Mouse (Mus musculus): ENCODE measurements around the gene Nin. TPM values are rescaled to one million over a fixed set of nuclear protein-coding genes. Genes with fewer than 3 reads are reported as not detected.

The Nin gene
- polyA plus RNA-seq, 1 experiment from 2014 or later = 12.0 TPM

DNA sequence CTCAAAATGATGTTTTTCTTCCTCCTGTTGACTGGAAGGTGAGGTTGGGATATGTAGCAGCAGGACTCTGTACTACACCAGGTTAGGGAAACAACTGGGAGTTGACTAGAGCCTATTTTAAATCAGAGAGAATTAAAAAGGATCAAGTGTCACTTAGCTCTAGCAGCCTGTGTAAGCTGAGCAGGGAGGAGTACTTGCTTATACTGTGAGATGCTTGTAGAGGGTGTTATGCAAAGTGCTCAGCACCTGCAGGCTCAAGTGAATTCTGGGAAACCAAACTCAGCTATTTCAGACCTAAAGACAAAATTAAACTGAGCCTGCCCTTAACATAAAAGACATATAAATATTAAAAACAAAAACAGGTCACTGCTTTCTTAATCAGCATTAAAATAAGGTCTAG, 139.9 kb downstream of the Nin start:
- ATAC-seq (ENCODE audit: insufficient number of reproducible peaks, insufficient read depth, low FRiP score, low TSS enrichment, low read depth) = no peak
- H3K4me1 ChIP-seq (replicated peaks) = peaks cover 8% of the 10 kb centered on the region
- H3K4me3 ChIP-seq (replicated peaks) = no peak overlapping the region
- H3K36me3 ChIP-seq = peaks cover 70% of the 10 kb centered on the region
- H3K4me2 ChIP-seq = no peak overlapping the region
- no peak overlapping the region for H3K27ac ChIP-seq
- no peaks in the 10 kb centered on the region for H3K9me3 ChIP-seq
- no peak overlapping the region for H3K9ac ChIP-seq (replicated peaks)
- H3K27me3 ChIP-seq = no peaks in the 10 kb centered on the region

- no peak for ATAC-seq (ENCODE audit: insufficient number of reproducible peaks, insufficient read depth, low FRiP score, low TSS enrichment, low read depth)
- no peak overlapping the region for H3K4me3 ChIP-seq (replicated peaks)
- H3K9me3 ChIP-seq = no peaks in the 10 kb centered on the region
- WGBS = 72% methylated on average over 5 of the region's 5 CpGs
- H3K27ac ChIP-seq = no peak overlapping the region
- no peaks in the 10 kb centered on the region for H3K27me3 ChIP-seq
- no peak overlapping the region for H3K4me2 ChIP-seq
- no peak overlapping the region for H3K9ac ChIP-seq (replicated peaks)
- H3K4me1 ChIP-seq (replicated peaks) = no peaks in the 10 kb centered on the region
- H3K36me3 ChIP-seq = peaks cover 88% of the 10 kb centered on the region
These were observed 145.4 kb downstream of the Nin start for GRCm38 (mm10) chr12:69968154-69968553.

- H3K9me3 ChIP-seq = no peaks in the 10 kb centered on the region
- H3K36me3 ChIP-seq = peaks cover 88% of the 10 kb centered on the region
- H3K27ac ChIP-seq = no peak overlapping the region
- H3K4me1 ChIP-seq (replicated peaks) = no peaks in the 10 kb centered on the region
- no peak overlapping the region for H3K9ac ChIP-seq (replicated peaks)
- no peak for ATAC-seq (ENCODE audit: insufficient number of reproducible peaks, insufficient read depth, low FRiP score, low TSS enrichment, low read depth)
- 88% methylated on average over 6 of the region's 6 CpGs for WGBS
- no peak overlapping the region for H3K4me2 ChIP-seq
- H3K4me3 ChIP-seq (replicated peaks) = no peak overlapping the region
- no peaks in the 10 kb centered on the region for H3K27me3 ChIP-seq
These were observed 146.4 kb downstream of the Nin start for GRCm38 (mm10) chr12:69967112-69967511.

DNA sequence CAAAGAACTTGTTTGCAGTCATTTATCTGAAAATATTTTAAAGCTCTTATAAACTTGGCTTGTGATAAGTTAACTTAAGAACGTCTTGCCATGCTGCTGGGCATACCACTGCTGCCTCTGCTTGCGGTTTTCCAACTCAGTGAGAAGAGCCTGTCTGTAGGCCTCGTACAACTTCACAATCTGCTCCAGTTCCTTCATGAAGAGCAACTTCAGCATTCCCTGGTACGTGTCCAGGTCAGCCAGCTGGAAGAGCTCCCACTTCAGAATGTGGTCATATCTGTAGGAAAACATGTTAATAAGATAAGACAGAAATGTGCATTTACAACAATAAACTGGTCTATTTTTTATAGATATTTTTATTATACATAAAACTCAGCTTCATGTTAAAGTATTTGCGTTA, 147.4 kb downstream of the Nin start:
- no peak overlapping the region for H3K9ac ChIP-seq (replicated peaks)

DNA sequence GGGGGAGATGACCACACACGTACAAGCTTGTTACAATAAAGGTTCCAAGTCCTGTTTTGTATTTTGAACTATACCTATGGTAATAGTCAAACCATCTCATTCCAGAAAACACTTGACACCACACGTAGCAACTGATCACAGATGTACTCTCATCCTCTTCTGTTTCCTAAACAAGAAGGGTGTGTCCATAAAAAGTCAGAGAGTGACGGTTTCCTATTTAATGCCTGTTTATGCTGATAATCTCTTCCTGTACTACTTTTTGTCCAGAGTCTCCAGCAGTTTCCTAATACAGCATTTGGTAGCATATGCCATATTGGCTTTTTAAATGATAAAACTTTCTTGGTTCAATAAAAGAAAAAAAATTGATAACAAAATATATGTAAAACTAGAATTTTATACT, 147.9 kb downstream of the Nin start:
- Histone ChIP-seq H3K9ac (replicated peaks) (no peak overlapping the region), H3K36me3 (peaks cover 87% of the 10 kb centered on the region), H3K27me3 (no peaks in the 10 kb centered on the region), H3K4me3 (replicated peaks) (no peak overlapping the region), H3K27ac (no peak overlapping the region), H3K9me3 (no peaks in the 10 kb centered on the region), H3K4me1 (replicated peaks) (no peaks in the 10 kb centered on the region), H3K4me2 (no peak overlapping the region)
- WGBS = 80% methylated on average over 3 of the region's 3 CpGs
- ATAC-seq (ENCODE audit: insufficient number of reproducible peaks, insufficient read depth, low FRiP score, low TSS enrichment, low read depth) = no peak

More for the DNA sequence above, 147.4 kb downstream of the Nin start:
- H3K4me3 ChIP-seq (replicated peaks) = no peak overlapping the region
- no peaks in the 10 kb centered on the region for H3K9me3 ChIP-seq
- H3K4me1 ChIP-seq (replicated peaks) = no peaks in the 10 kb centered on the region
- H3K4me2 ChIP-seq = no peak overlapping the region
- no peak for ATAC-seq (ENCODE audit: insufficient number of reproducible peaks, insufficient read depth, low FRiP score, low TSS enrichment, low read depth)
- peaks cover 88% of the 10 kb centered on the region for H3K36me3 ChIP-seq
- 91% methylated on average over 5 of the region's 5 CpGs for WGBS
- no peak overlapping the region for H3K27ac ChIP-seq
- no peaks in the 10 kb centered on the region for H3K27me3 ChIP-seq

DNA sequence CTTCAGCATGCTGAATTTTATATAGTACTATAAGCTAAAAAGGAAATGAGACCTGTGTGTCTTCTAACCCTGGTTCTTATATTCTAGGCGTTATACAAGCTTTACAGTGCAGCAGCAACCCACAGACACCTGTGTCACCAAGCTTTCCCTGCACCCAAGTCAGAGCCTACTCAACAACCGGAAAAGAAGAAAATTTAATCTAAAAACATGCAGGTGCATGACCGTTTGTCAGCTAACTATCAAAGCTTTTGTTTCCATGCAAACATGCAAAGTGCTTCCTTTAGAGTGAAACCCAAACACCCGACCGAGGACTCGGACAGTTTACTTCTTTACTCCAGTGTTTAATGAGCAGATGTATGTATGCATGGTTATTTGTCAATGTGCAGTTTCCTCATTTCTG, 150.4 kb downstream of the Nin start:
- 90% methylated on average over 6 of the region's 6 CpGs for WGBS

DNA sequence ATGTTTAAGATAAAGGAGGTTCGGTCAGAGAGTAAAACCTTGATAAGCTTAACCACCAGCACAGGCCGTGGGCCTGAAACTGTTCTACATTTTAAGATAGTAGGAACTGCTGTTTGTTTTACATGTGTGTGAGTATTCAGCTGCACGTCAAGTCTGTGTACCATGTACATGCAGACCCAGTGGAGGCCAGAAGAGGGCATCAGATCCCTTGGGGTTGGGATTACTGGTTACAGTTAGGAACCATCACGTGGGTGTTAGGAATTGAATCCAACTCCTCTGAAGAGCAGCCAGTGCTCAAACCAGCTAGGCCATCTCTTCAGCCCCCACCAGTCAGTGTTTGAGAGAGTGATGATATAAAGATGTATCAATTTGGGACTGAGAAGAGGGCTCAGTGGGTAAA, 151.0 kb downstream of the Nin start:
- H3K9ac ChIP-seq (replicated peaks) = no peak overlapping the region
- no peak overlapping the region for H3K4me3 ChIP-seq (replicated peaks)
- H3K4me1 ChIP-seq (replicated peaks) = no peaks in the 10 kb centered on the region
- no peak overlapping the region for H3K27ac ChIP-seq
- WGBS = 67% methylated on average over 4 of the region's 4 CpGs
- no peak for ATAC-seq (ENCODE audit: insufficient number of reproducible peaks, insufficient read depth, low FRiP score, low TSS enrichment, low read depth)
- no peak overlapping the region for H3K4me2 ChIP-seq
- H3K9me3 ChIP-seq = no peaks in the 10 kb centered on the region
- H3K36me3 ChIP-seq = peaks cover 71% of the 10 kb centered on the region
- no peaks in the 10 kb centered on the region for H3K27me3 ChIP-seq

More for the DNA sequence above, 150.4 kb downstream of the Nin start:
- Histone ChIP-seq H3K4me1 (replicated peaks) (no peaks in the 10 kb centered on the region), H3K4me2 (no peak overlapping the region), H3K9ac (replicated peaks) (no peak overlapping the region), H3K4me3 (replicated peaks) (no peak overlapping the region), H3K36me3 (peaks cover 77% of the 10 kb centered on the region), H3K27me3 (no peaks in the 10 kb centered on the region), H3K9me3 (no peaks in the 10 kb centered on the region), H3K27ac (no peak overlapping the region)
- no peak for ATAC-seq (ENCODE audit: insufficient number of reproducible peaks, insufficient read depth, low FRiP score, low TSS enrichment, low read depth)

Other genes with a start within 250 kb of the Nin start
- 5.3 and 5.4 TPM in 2 replicates for gene Atl1, start 221.1 kb downstream of the Nin start, polyA plus RNA-seq (2016; fragmentation: Nextera tagmentation; extraction: Ambion mirVana)
- 48.2 and 51.1 TPM in 2 replicates for gene Map4k5, start 220.5 kb downstream of the Nin start, polyA plus RNA-seq (2016; fragmentation: Nextera tagmentation; extraction: Ambion mirVana)
- gene Sav1, start 126.7 kb downstream of the Nin start, polyA plus RNA-seq (2016; fragmentation: Nextera tagmentation; extraction: Ambion mirVana) = 12.2 and 13.3 TPM in 2 replicates
- not detected in 2 replicates for gene Abhd12b, start 40.4 kb upstream of the Nin start, polyA plus RNA-seq (2016; fragmentation: Nextera tagmentation; extraction: Ambion mirVana)
- 8.9 and 9.8 TPM in 2 replicates for gene Pygl, start 117.8 kb upstream of the Nin start, polyA plus RNA-seq (2016; fragmentation: Nextera tagmentation; extraction: Ambion mirVana)
- gene Trim9, start 233.9 kb upstream of the Nin start, polyA plus RNA-seq (2016; fragmentation: Nextera tagmentation; extraction: Ambion mirVana) = 0.64 and 0.90 TPM in 2 replicates

Data from limb, embryonic 12.5 days (tissue).